Mouse (Mus musculus): ENCODE data around the gene Alox5ap. TPM values are rescaled to one million over a fixed set of nuclear protein-coding genes. Genes with fewer than 3 reads are reported as not detected.

Gene Alox5ap
- 9.8 TPM for total RNA-seq (2023)

DNA sequence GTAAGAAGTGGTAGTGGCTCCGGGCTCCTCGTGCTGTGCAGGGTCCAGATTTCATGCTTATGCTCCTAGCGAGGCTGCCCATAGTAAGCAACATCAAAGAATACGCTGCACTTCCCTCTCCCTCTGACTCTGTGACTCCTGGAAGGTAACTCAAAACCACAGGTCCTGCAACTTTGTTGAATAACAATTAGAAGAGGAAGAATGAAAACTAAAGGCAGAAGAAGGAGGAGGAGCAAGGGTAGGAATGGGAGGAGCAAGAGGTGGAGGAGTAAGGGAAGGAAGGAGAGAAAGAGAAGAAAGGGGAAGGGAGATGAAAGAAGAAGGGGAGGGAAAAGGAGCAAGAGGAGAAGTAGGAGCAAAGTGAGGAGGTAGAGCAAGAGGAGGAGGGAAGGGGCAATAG lies at the start of gene Alox5ap:
Gene Alox5ap, plus strand, starts transcription at position 363 of the 400 bp plus-strand sequence.

Other genes starting within 250 kb of the Alox5ap start
- gene Uspl1, start 80.4 kb upstream of the Alox5ap start, total RNA-seq (2023): 94.1 TPM
- 283 TPM for gene Hmgb1, start 80.3 kb upstream of the Alox5ap start, total RNA-seq (2023)
- gene Medag, start 147.0 kb downstream of the Alox5ap start, total RNA-seq (2023): not detected
- gene Tex26, start 174.9 kb downstream of the Alox5ap start, total RNA-seq (2023): not detected

Measured in CD8-positive naive resting alpha-beta T cell, adult 57 days (primary cell).